Mouse (Mus musculus) forebrain, embryonic 12.5 days (tissue): ENCODE measurements at regions not wholly inside any gene's neighbourhood (a gene's known extent, or its start where the extent isn't known, plus 50 kb on each side); places are given as distances from the start of the nearest gene placed in this dataset.

ENCODE experiments used
- ATAC-seq: fragments of 200-750 bp; cut with Nextera tagmentation; 2 replicates; pipeline ENCODE4 v1.8.0; 2017; ENCODE audit warnings: moderate TSS enrichment; ENCODE audit not compliant: low FRiP score
- H3K27ac ChIP-seq: fragments of 300-500 bp; sonication (generic); 2 replicates; pipeline ENCODE4 v1.5.1; 2016; ENCODE audit warnings: mild to moderate bottlenecking
- H3K27me3 ChIP-seq: fragments of 300-500 bp; sonication (generic); 2 replicates; pipeline ENCODE4 v1.6.1; 2016; ENCODE audit warnings: mild to moderate bottlenecking
- H3K36me3 ChIP-seq: fragments of 300-500 bp; sonication (generic); replicated peaks from 2 replicates; pipeline ENCODE4 v1.6.1; 2016; ENCODE audit warnings: mild to moderate bottlenecking
- H3K4me1 ChIP-seq: fragments of 300-500 bp; sonication (generic); 2 replicates; pipeline ENCODE4 v1.6.1; 2016
- H3K4me2 ChIP-seq: fragments of 300-500 bp; sonication (generic); 2 replicates; pipeline ENCODE4 v1.6.1; 2016; ENCODE audit warnings: mild to moderate bottlenecking, moderate library complexity
- H3K4me3 ChIP-seq: fragments of 300-500 bp; sonication (generic); replicated peaks from 2 replicates; pipeline ENCODE4 v1.5.1; 2016; ENCODE audit warnings: mild to moderate bottlenecking
- H3K9ac ChIP-seq: fragments of 300-500 bp; sonication (generic); 2 replicates; pipeline ENCODE4 v1.6.1; 2016; ENCODE audit warnings: mild to moderate bottlenecking
- H3K9me3 ChIP-seq: fragments of 300-500 bp; sonication (generic); 2 replicates; pipeline ENCODE4 v1.6.1; 2016
- WGBS: fragments of 180-500 bp; shearing (Covaris S2); methylation state at CpG from one replicate; pipeline ENCODE4 v1.1.7; 2016; 5-methylcytosine and 5-hydroxymethylcytosine counted together

DNA sequence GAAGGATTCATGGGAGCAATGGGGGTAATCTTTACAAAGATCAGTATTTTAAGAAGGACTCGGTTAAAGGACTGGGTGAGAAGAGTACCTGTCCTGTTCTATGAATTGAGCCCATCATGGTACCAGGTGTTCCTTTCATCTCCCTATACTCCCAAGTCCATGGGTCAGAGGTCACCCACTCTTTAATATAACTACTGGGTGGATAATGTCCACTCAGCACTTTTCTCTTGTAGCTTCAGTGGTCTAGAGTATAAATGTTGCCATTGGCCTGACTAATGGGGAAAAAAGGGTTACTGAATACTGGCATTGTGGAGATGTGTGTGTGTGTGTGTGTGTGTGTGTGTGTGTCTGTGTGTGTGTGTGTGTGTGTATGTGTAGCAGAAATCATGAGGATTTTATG lies 206.0 kb upstream of the Epha4 start:
- Histone ChIP-seq H3K9ac (no peak overlapping the region), H3K9me3 (no peaks in the 10 kb centered on the region), H3K27ac (no peak overlapping the region), H3K4me1 (no peaks in the 10 kb centered on the region), H3K27me3 (no peaks in the 10 kb centered on the region), H3K4me3 (no peak overlapping the region), H3K4me2 (no peak overlapping the region), H3K36me3 (no peaks in the 10 kb centered on the region)
- 86% methylated on average over 1 of the region's 1 CpGs for WGBS
- ATAC-seq: no peak

DNA sequence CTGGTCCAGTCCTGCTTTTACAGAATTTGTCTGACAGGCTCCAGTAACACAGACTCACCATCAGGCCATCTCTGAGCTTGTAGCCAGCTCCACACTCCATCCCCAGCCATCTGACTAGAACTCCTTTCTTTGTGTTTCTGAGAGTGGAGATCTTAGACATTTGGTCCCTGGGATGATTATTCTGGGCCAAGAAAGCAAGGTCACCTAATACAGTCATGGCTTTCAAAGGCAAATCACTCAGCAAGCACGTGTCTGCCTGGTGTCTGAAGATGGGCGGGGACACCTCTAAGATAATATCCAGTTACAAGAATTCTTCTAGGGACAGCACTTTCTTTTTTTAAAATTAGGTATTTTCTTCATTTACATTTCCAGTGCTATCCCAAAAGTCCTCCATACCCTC lies 198.1 kb upstream of the Epha4 start:
- no peak overlapping the region for H3K9ac ChIP-seq
- H3K4me1 ChIP-seq: peaks cover 7% of the 10 kb centered on the region
- no peak overlapping the region for H3K27ac ChIP-seq
- no peaks in the 10 kb centered on the region for H3K9me3 ChIP-seq
- ATAC-seq: no peak
- no peaks in the 10 kb centered on the region for H3K27me3 ChIP-seq
- H3K36me3 ChIP-seq: no peaks in the 10 kb centered on the region
- H3K4me2 ChIP-seq: no peak overlapping the region
- H3K4me3 ChIP-seq: no peak overlapping the region
- WGBS: 72% methylated on average over 2 of the region's 2 CpGs

DNA sequence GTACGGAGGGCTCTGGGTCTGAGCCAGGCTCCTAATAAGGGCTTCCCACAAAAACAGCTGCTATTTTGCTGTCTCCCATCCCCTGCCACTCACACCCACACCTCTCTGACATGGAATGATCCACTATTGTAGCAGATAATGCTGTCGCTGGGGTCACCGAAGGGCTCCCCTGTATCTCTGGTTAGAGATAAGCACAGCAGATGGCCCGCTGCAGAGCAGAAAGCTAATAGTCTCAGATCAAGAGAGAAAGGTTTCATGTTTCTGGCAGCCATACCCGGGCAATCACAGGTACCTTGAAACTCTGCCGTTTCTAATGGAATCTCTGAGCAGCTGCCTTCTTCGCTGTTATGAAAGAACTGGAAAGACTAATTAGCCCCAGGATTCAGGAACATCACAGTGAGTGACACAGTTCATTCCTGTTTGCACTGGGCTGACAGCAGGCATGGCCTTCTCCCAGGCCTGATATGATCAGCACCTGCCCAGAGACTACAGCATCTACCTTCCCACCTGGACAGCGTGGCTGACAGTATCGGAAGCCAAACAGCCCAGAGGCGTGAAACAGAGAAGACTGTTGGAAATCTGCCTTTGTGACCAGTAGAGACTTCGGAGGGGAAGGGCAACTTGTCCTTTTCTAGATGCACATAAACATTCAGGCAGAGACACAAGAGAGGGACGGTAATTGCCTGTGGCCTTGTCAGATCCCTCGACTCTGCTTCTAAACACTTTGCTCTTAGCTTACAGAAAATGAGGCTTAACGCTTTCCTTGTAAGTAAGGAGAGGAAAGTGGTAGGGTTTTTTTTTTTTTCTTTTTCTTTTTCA lies 193.5 kb upstream of the Epha4 start:
- H3K36me3 ChIP-seq: no peaks in the 10 kb centered on the region
- H3K27ac ChIP-seq: peak overlapping the region; percentile 58; the same call in 1 of the 2 replicates
- 45% methylated on average over 14 of the region's 14 CpGs for WGBS
- no peak overlapping the region; the same call in 1 of the 2 replicates for H3K9ac ChIP-seq
- H3K4me3 ChIP-seq: no peak overlapping the region
- no peaks in the 10 kb centered on the region for H3K9me3 ChIP-seq
- no peaks in the 10 kb centered on the region for H3K27me3 ChIP-seq
- H3K4me1 ChIP-seq: peaks cover 9% of the 10 kb centered on the region
- H3K4me2 ChIP-seq: no peak overlapping the region
- no peak for ATAC-seq

DNA sequence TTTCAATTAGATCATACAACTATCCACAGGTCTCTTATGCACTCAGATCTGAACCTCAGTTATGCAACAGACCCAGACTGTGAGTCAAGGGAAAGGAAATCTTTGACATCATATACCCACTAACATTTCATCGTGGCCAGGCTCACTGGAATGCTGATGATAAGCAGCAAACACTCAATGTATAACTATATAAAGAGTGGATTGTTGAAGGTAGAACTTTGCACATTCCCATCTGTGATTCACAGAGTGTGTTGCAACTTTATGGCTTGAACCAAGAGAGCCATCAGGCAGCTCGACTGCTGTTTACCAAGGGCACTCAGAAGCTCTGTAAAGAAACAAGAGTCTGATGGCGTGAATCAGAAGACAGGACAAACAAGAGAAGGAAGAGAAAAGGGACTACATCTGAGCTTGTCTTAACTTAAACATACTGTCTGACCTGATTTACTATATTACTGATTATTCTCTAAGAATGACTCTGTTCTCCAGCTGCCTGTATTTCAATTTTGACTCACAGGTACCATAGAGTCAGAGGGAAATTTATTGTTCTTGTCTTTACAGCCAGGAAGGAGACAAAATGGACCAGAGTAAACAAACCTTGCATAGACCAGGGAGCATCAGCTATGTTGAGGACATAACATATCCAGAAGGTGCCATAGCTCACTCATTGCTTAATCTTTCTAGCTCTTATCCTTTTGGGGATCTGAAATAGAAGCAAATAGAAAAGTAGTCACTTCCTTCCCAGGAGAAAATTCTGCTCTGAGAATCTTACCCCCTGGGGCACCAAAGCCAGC lies 180.5 kb upstream of the Epha4 start:
- no peaks in the 10 kb centered on the region for H3K27me3 ChIP-seq
- no peak overlapping the region for H3K4me3 ChIP-seq
- ATAC-seq: no peak
- H3K4me1 ChIP-seq: no peaks in the 10 kb centered on the region
- no peak overlapping the region for H3K27ac ChIP-seq
- no peaks in the 10 kb centered on the region for H3K36me3 ChIP-seq
- H3K9ac ChIP-seq: no peak overlapping the region
- no peak overlapping the region for H3K4me2 ChIP-seq
- WGBS: 85% methylated on average over 3 of the region's 3 CpGs
- no peaks in the 10 kb centered on the region for H3K9me3 ChIP-seq

DNA sequence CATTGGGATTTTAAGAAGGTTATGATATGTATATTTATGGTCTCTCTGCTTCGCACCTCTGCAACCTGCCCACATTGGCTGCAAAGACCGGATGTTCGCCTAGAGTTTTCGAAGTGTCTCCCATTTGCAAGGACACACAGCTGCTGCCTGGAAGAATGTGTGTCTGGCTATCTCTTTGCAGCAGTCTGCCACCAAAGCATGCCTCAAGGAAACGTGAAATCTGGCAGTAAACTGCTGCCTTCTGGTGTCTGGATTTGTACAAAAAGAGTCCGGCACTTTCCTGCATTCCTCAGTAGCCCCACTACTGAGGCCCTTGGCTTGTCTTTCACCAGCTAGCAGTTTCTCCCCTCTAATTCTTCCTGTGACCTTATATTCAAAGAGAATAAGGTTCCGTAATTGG lies 148.5 kb upstream of the Epha4 start:
- H3K27ac ChIP-seq: no peak overlapping the region
- no peaks in the 10 kb centered on the region for H3K36me3 ChIP-seq
- no peak overlapping the region for H3K9ac ChIP-seq
- no peak overlapping the region for H3K4me2 ChIP-seq
- no peak overlapping the region for H3K4me3 ChIP-seq
- 86% methylated on average over 7 of the region's 7 CpGs for WGBS
- ATAC-seq: no peak
- H3K9me3 ChIP-seq: no peaks in the 10 kb centered on the region
- no peaks in the 10 kb centered on the region for H3K4me1 ChIP-seq
- no peaks in the 10 kb centered on the region for H3K27me3 ChIP-seq

DNA sequence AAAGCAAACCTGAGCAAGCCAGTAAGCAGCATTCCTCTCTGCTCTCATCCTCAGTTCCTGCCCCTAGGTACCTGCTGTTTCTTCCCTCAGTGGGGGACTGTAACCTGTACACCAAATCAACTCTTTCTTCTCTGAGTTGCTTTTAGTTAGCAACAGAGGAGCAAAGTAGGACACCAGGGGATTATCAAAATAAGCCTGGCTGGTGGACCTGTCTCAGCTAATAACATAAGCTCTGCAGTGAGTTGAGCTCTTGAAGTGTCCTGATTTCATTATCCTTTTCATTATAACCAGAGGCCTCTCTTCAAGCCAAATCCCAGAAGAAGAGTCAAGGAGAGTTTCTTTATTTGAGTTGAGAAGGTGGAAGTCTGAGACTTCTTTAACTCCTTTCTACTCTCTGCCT lies 145.5 kb upstream of the Epha4 start:
- Histone ChIP-seq H3K27me3 (no peaks in the 10 kb centered on the region), H3K27ac (no peak overlapping the region), H3K36me3 (no peaks in the 10 kb centered on the region), H3K4me3 (no peak overlapping the region), H3K9ac (no peak overlapping the region), H3K4me1 (no peaks in the 10 kb centered on the region), H3K4me2 (no peak overlapping the region), H3K9me3 (no peaks in the 10 kb centered on the region)
- no peak for ATAC-seq

DNA sequence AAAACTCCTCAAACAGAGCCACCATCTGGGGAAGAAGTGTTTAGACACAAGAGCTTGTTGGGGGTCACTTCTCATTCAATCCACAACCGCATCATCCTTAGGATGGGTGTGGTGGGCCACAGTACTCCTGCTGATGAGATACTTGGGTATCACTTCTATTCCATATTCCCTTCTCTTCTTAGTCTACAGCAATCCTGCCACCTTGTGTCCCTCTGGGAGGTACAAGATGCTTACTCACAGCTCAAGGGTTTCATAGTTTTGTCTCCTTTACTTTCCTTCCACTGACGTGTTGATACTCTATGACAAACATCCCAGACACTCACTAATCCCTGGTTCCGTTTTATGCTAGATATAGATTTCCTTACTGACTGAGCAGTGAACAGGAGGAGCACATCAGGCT lies 122.1 kb upstream of the Epha4 start:
- Histone ChIP-seq H3K9me3 (no peaks in the 10 kb centered on the region), H3K4me2 (no peak overlapping the region), H3K36me3 (no peaks in the 10 kb centered on the region), H3K9ac (no peak overlapping the region), H3K4me1 (peaks cover 8% of the 10 kb centered on the region), H3K27me3 (no peaks in the 10 kb centered on the region), H3K27ac (no peak overlapping the region), H3K4me3 (no peak overlapping the region)
- WGBS: 90% methylated on average over 3 of the region's 3 CpGs
- no peak for ATAC-seq

DNA sequence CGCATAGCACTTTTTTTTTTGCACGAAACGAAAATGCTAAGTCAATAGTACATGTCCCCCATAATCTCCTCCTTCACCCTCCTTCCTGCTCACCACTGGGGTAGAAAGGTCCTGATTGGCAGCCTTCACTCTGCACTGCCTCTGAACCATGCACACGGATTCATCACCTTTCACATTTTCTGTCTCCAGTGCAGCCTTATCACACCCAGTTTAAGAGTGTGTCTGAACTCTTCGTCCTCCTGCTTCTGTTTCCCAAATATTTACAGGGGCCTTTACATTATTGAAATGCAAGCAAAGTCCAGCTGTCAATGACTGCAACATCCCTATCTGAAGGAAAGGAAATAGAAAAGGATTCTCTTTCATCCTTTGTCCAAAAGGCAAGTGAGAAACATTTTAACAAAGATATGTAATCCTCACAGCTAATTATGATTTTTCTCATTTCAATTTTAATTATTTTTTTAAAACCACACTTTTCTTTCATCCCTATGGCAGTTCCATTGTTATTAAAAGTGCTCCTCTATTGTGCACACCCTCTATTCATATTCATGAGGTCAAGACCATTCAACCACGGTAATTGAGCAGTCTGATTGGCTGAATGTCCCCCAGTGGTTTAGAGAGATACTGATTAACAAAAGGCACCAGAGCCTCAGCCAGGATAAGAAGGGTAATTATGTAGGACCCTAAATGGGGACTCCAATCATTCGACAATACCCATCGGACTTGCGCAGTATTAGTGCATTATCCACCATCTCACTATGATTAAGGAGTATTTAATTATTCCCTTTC lies 114.8 kb upstream of the Epha4 start:
- Histone ChIP-seq H3K27ac (peak overlapping the region; percentile 65), H3K4me3 (no peak overlapping the region), H3K4me2 (peak overlapping the region; percentile 27), H3K27me3 (no peaks in the 10 kb centered on the region), H3K9ac (no peak overlapping the region), H3K9me3 (no peaks in the 10 kb centered on the region), H3K4me1 (peaks cover 21% of the 10 kb centered on the region), H3K36me3 (no peaks in the 10 kb centered on the region)
- ATAC-seq: peak; percentile 96
- WGBS: 8% methylated on average over 9 of the region's 9 CpGs

DNA sequence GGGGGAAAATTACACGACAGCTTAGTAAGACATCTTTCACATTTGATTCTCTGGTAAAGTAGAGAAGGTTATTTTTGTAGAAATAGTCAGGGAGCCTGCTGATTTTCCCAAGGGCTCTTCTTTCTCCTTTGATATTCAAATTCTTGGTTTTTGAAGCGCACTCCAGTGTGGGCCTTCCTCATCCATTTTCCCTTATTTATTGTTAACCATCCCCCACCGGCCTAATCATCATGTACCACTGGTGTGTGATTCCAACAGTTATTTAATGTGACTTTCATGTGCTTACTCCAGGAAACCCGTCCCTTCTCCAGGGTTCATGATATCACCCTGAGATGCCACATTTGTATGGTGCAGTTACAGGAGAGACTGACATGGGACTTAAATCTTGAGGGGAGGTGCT lies 114.0 kb upstream of the Epha4 start:
- Histone ChIP-seq H3K27ac (peak overlapping the region; percentile 54), H3K4me3 (no peak overlapping the region), H3K27me3 (no peaks in the 10 kb centered on the region), H3K9ac (no peak overlapping the region), H3K36me3 (no peaks in the 10 kb centered on the region), H3K4me1 (peaks cover 21% of the 10 kb centered on the region), H3K9me3 (no peaks in the 10 kb centered on the region), H3K4me2 (no peak overlapping the region)
- 16% methylated on average over 4 of the region's 4 CpGs for WGBS
- peak; percentile 11; the same call in 1 of the 2 replicates for ATAC-seq

DNA sequence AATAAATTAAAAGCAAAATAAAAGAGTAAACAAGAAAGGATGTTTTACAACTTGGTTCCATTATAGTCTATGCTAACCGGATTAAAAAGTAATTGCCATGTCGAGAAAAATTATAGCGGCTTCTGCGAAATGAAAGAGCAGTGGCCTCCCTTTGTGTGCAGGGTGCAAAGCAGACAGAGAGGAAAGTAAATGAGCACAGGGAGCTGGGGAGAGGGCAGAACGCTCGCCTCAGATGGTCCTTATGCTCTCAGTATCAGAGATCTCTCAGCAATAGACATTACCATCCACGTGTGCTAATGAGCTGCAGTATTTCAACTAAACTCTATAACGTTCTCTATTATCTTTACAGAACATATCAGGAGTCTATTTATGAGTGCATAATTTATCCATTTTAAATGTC lies 102.6 kb upstream of the Epha4 start:
- Histone ChIP-seq H3K9me3 (no peaks in the 10 kb centered on the region), H3K27me3 (peaks cover 10% of the 10 kb centered on the region; the same call in 1 of the 2 replicates), H3K36me3 (no peaks in the 10 kb centered on the region), H3K4me2 (no peak overlapping the region), H3K4me3 (no peak overlapping the region), H3K9ac (no peak overlapping the region), H3K4me1 (peaks cover 7% of the 10 kb centered on the region; the same call in 1 of the 2 replicates), H3K27ac (no peak overlapping the region)
- ATAC-seq: no peak
- WGBS: 47% methylated on average over 8 of the region's 8 CpGs

DNA sequence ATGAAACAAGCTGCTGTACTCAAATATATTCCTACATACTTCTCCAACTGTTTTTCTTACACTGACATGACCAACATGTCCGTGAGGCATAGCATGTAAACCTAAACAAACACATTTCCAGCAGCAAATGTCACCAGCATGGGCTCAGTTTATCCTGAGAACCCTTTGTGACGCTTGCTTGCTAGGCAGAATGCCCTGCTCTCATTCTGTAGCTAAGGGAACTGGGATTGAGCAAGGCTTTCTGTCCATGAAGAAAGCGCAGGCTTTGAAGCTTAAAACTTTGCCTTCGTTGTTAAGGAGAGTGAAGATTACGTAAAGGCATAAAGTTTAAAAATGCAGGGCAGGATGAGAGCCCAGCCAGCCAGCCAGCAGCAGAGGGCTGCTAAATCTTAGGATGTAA lies 85.6 kb upstream of the Epha4 start:
- Histone ChIP-seq H3K27me3 (no peaks in the 10 kb centered on the region), H3K4me3 (no peak overlapping the region), H3K9me3 (no peaks in the 10 kb centered on the region), H3K9ac (no peak overlapping the region), H3K36me3 (no peaks in the 10 kb centered on the region), H3K27ac (0 out of 2 replicates have a peak overlapping the region, but pooled peaks have one; percentile 31), H3K4me2 (no peak overlapping the region), H3K4me1 (peaks cover 24% of the 10 kb centered on the region)
- no peak for ATAC-seq
- WGBS: 65% methylated on average over 5 of the region's 5 CpGs

DNA sequence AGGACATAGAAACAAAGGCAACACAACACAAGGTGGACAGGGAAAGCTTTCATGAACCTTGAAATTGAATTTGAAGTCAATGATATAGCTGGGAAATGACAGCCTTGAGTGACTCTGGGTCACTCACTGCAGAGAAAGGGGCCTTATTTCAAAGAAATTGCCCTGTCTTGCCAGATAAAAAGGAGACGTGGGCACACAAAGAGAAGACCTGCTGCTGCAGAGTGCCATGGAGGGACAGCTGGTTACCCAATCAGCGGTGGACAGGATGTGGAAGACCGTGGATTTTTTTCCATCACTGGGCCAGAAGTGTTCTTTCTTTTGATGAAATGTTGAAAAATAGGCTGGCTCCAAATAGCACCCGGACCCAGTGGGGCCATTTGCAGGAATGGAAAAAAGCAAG lies 77.8 kb upstream of the Epha4 start:
- Histone ChIP-seq H3K27ac (0 out of 2 replicates have a peak overlapping the region, but pooled peaks have one; percentile 53), H3K9ac (no peak overlapping the region), H3K4me3 (no peak overlapping the region), H3K36me3 (no peaks in the 10 kb centered on the region), H3K4me2 (no peak overlapping the region), H3K27me3 (no peaks in the 10 kb centered on the region; the same call in 1 of the 2 replicates), H3K4me1 (peaks cover 11% of the 10 kb centered on the region; the same call in 1 of the 2 replicates), H3K9me3 (no peaks in the 10 kb centered on the region)
- ATAC-seq: no peak; the same call in 1 of the 2 replicates
- 58% methylated on average over 4 of the region's 4 CpGs for WGBS
